Mouse (Mus musculus) CH12.LX (cell line): Measurements from ENCODE around the gene Papss2. TPM values are rescaled to one million over a fixed set of nuclear protein-coding genes. Genes with fewer than 3 reads are reported as not detected.

ENCODE experiments used
- DNase-seq: peaks from one replicate; pipeline ENCODE4 v3.0.0-alpha.2; 2013; ENCODE audit errors: extremely low read depth
- H3K27ac ChIP-seq: 2 replicates; pipeline ENCODE4 v1.5.1; 2012; ENCODE audit warnings: low read depth, mild to moderate bottlenecking, control low read depth, moderate library complexity; ENCODE audit not compliant: insufficient read depth
- H3K27me3 ChIP-seq: replicated peaks from 2 replicates; pipeline ENCODE3; 2012; ENCODE audit warnings: inconsistent platforms
- H3K36me3 ChIP-seq, 2 experiments: replicated peaks in 1 of 2; 2 replicates each; pipeline versions ENCODE3 to v1.6.1; 2012; ENCODE audit warnings: inconsistent platforms in 1 of 2, low read length in 1 of 2, mild to moderate bottlenecking in 1 of 2, mixed read lengths in 1 of 2, moderate library complexity in 1 of 2; ENCODE audit not compliant: control insufficient read depth in 1 of 2, insufficient read depth in 1 of 2
- H3K4me1 ChIP-seq, 2 experiments: 2 replicates each; pipeline ENCODE4 v1.6.1; 2012; ENCODE audit warnings: inconsistent platforms in 1 of 2, moderate library complexity in 1 of 2; ENCODE audit not compliant: insufficient read depth in 2 of 2, control insufficient read depth in 1 of 2
- H3K4me2 ChIP-seq: 2 replicates; pipeline ENCODE4 v1.6.1; 2012; ENCODE audit warnings: low read depth, mild to moderate bottlenecking, control low read depth; ENCODE audit not compliant: poor library complexity, insufficient read depth, severe bottlenecking
- H3K4me3 ChIP-seq, 3 experiments: fragments of 150-350 bp in 1 of 3; sonication (generic) in 1 of 3; replicated peaks in 1 of 3; 2 replicates each; pipeline versions ENCODE3 to v1.5.1; 2011 to 2012; ENCODE audit warnings: low read depth in 2 of 3, low read length in 2 of 3, mild to moderate bottlenecking in 2 of 3, moderate library complexity in 2 of 3, control low read depth in 1 of 3, improper control_type of control experiment in 1 of 3, inconsistent platforms in 1 of 3, mixed read lengths in 1 of 3; ENCODE audit not compliant: poor library complexity in 1 of 3
- H3K79me2 ChIP-seq: replicated peaks from 2 replicates; pipeline ENCODE4 v1.6.1; 2012; ENCODE audit warnings: mild to moderate bottlenecking, moderate library complexity; ENCODE audit not compliant: control insufficient read depth, poor library complexity, insufficient read depth, severe bottlenecking; ENCODE audit errors: extremely low read depth
- H3K9ac ChIP-seq: 2 replicates; pipeline ENCODE4 v1.6.1; 2012; ENCODE audit warnings: low read depth, mild to moderate bottlenecking, control low read depth, moderate library complexity; ENCODE audit not compliant: insufficient read depth
- H3K9me3 ChIP-seq: replicated peaks from 2 replicates; pipeline ENCODE3; 2012; ENCODE audit warnings: low read length, inconsistent platforms, mixed read lengths
- BHLHE40 ChIP-seq: IDR thresholded peaks from 2 replicates; pipeline ENCODE4 v1.6.1; 2011; ENCODE audit warnings: mild to moderate bottlenecking, low read depth, low read length, improper control_type of control experiment
- CHD1 ChIP-seq: IDR thresholded peaks from 2 replicates; pipeline ENCODE4 v1.6.1; 2012; ENCODE audit warnings: low read depth, low read length, improper control_type of control experiment, inconsistent platforms
- CHD2 ChIP-seq: IDR thresholded peaks from 2 replicates; pipeline ENCODE4 v1.6.1; 2011; ENCODE audit warnings: low read length, improper control_type of control experiment
- CTCF ChIP-seq, 2 experiments: IDR thresholded peaks in 1 of 2; conservative IDR thresholded peaks in 1 of 2; 2 replicates each; pipeline ENCODE4 v1.5.1; 2011 to 2012; ENCODE audit warnings: low read depth in 2 of 2, low read length in 2 of 2, improper control_type of control experiment in 1 of 2, inconsistent platforms in 1 of 2, mild to moderate bottlenecking in 1 of 2, moderate library complexity in 1 of 2
- E2F4 ChIP-seq: IDR thresholded peaks from 2 replicates; pipeline ENCODE4 v1.6.1; 2011; ENCODE audit warnings: low read depth, low read length, improper control_type of control experiment; ENCODE audit not compliant: insufficient replicate concordance
- ETS1 ChIP-seq: conservative IDR thresholded peaks from 2 replicates; pipeline ENCODE4 v1.6.1; 2012; ENCODE audit warnings: low read depth, mild to moderate bottlenecking, inconsistent platforms, low read length, improper control_type of control experiment, moderate library complexity
- GABPA ChIP-seq: IDR thresholded peaks from 2 replicates; pipeline ENCODE4 v1.6.1; 2012; ENCODE audit warnings: low read depth, low read length, improper control_type of control experiment, inconsistent platforms; ENCODE audit not compliant: insufficient replicate concordance
- IRF4 ChIP-seq: IDR thresholded peaks from 2 replicates; pipeline ENCODE4 v1.6.1; 2014; ENCODE audit warnings: low read depth, mild to moderate bottlenecking, inconsistent platforms, low read length, improper control_type of control experiment
- KAT2A ChIP-seq: IDR thresholded peaks from 2 replicates; pipeline ENCODE4 v1.6.1; 2012; ENCODE audit warnings: low read length, improper control_type of control experiment, inconsistent platforms; ENCODE audit not compliant: insufficient replicate concordance
- MAFK ChIP-seq: IDR thresholded peaks from 2 replicates; pipeline ENCODE4 v1.6.1; 2011; ENCODE audit warnings: low read length, improper control_type of control experiment; ENCODE audit not compliant: insufficient replicate concordance
- MAX ChIP-seq: IDR thresholded peaks from 2 replicates; pipeline ENCODE4 v1.6.1; 2011; ENCODE audit warnings: low read length, improper control_type of control experiment
- MAZ ChIP-seq: IDR thresholded peaks from 2 replicates; pipeline ENCODE4 v1.6.1; 2012; ENCODE audit warnings: low read depth, mild to moderate bottlenecking, inconsistent platforms, low read length, improper control_type of control experiment, moderate library complexity
- MEF2A ChIP-seq: IDR thresholded peaks from 2 replicates; pipeline ENCODE4 v1.6.1; 2014; ENCODE audit warnings: low read depth, mild to moderate bottlenecking, inconsistent platforms, low read length, improper control_type of control experiment, borderline replicate concordance
- NELFE ChIP-seq: IDR thresholded peaks from 2 replicates; pipeline ENCODE4 v1.6.1; 2011; ENCODE audit warnings: low read depth, low read length, improper control_type of control experiment
- RCOR1 ChIP-seq: conservative IDR thresholded peaks from 2 replicates; pipeline ENCODE4 v1.6.1; 2012; ENCODE audit warnings: low read depth, mild to moderate bottlenecking, inconsistent platforms, low read length, improper control_type of control experiment
- SMC3 ChIP-seq: IDR thresholded peaks from 2 replicates; pipeline ENCODE4 v1.6.1; 2011; ENCODE audit warnings: low read depth, low read length, improper control_type of control experiment
- TBP ChIP-seq: conservative IDR thresholded peaks from 2 replicates; pipeline ENCODE4 v1.6.1; 2011; ENCODE audit warnings: low read depth, low read length, improper control_type of control experiment
- TCF12 ChIP-seq: IDR thresholded peaks from 2 replicates; pipeline ENCODE4 v1.6.1; 2014; ENCODE audit warnings: low read depth, mild to moderate bottlenecking, inconsistent platforms, low read length, improper control_type of control experiment
- USF2 ChIP-seq: conservative IDR thresholded peaks from 2 replicates; pipeline ENCODE4 v1.6.1; 2011; ENCODE audit warnings: low read depth, low read length, improper control_type of control experiment
- ZMIZ1 ChIP-seq: IDR thresholded peaks from 2 replicates; pipeline ENCODE4 v1.6.1; 2012; ENCODE audit warnings: low read depth, mild to moderate bottlenecking, inconsistent platforms, low read length, improper control_type of control experiment
- ZNF384 ChIP-seq: IDR thresholded peaks from 2 replicates; pipeline ENCODE4 v1.6.1; 2012; ENCODE audit warnings: low read depth, low read length, improper control_type of control experiment, inconsistent platforms
- dilution Hi-C: fragments of 300-500 bp; cut with MboI; formaldehyde crosslinking; loops from 2 replicates; pipeline ENCODE4 v1.14.3; 2020; ENCODE audit warnings: low sequenced_read_pairs; ENCODE audit not compliant: extremely low pct_unique_long_range_greater_than_20kb, extremely low pct_ligation_motif_present
- in situ Hi-C: fragments of 300-500 bp; cut with MboI; formaldehyde crosslinking; loops from 3 replicates; pipeline ENCODE4 v1.14.3; 2019; ENCODE audit warnings: low sequenced_read_pairs, low pct_ligation_motif_present, low pct_unique_long_range_greater_than_20kb, mixed read lengths
- polyA plus RNA-seq: library from polyadenylated mRNA; unstranded; fragments of >175 nt; gene quantifications from 2 replicates; pipeline ENCODE4 v1.2.1, GENCODE M21; 2012; ENCODE audit warnings: low read depth; ENCODE audit not compliant: insufficient read length
- total RNA-seq, 2 experiments: library from RNA; depleted of rRNA; stranded (reverse); fragments of 300-350 nt in 1 of 2; fragments of >200 nt in 1 of 2; gene quantifications; 2 replicates each; pipeline ENCODE4 v1.2.3; 2012 to 2014

Gene Papss2
- total and polyA plus RNA-seq, 3 experiments, result 0.36 to 0.42 (median 0.39) TPM

DNA sequence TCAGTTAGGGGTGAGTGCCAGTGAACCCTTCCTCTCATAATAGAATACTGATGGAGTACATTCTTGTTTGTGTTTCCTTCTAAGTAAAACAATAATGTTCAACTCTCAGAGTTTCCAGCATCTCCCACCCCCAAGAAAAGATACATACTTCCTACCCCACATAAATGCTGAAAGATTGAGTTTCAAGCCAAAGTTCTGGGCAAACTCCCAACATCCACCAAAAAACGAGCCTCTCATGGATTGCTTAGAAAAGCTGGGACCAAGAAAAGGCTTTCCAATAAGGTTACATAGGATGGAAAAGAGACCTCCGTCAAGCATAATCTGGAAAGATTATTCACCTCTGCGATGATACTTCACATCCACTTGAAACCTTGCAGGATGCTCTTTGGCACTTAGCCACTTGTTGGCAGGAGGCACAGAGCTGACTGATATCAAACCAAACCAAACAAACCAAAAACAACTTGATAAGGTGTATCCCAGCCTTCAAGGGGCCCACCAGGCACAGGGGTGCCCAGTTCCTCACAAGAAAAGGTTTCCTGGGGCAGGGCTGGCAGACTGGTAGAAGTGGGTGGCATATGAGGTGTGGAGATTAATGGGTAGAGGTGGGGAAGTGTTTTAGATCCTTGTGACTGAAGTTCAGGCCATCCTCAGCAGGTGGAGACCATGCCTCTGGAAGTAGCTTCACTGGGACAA is 26.5 kb upstream of the Papss2 start:
- DNase-seq, result no peak
- H3K27ac ChIP-seq, result no peak overlapping the region

DNA sequence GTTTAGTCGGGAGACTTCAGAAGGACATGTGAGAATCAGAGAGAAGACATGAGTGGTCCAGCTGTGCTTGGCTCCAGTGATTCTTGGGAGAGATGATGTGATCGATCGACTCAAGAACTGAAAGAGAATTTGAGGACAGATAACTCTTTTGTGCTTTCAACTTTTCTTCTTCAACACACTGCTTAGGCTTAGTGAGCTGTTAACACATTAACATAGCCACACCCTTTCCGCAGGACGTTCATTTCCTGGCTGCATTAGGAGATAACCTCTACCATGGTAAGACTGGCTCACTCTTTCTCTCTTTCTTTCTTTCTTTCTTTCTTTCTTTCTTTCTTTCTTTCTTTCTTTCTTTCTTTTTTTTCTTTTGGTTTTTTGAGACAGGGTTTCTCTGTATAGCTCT is 25.9 kb upstream of the Papss2 start:
- no peak for DNase-seq
- dilution Hi-C loops, result no loop called here
- Histone ChIP-seq H3K9me3 (no peaks in the 10 kb centered on the region), H3K27ac (no peak overlapping the region), H3K4me2 (no peak overlapping the region), H3K4me3 (no peak overlapping the region), H3K79me2 (no peaks in the 10 kb centered on the region), H3K9ac (no peak overlapping the region), H3K27me3 (no peaks in the 10 kb centered on the region), H3K4me1 (no peaks in the 10 kb centered on the region), H3K36me3 (no peaks in the 10 kb centered on the region)
- no peak for TF ChIP-seq CHD2
- no peak for TF ChIP-seq ZMIZ1
- TF ChIP-seq IRF4, result no peak
- no peak for TF ChIP-seq NELFE
- no peak for TF ChIP-seq CTCF (conservative IDR thresholded peaks at IDR 0.05 in 1 of 2, IDR thresholded peaks at IDR 0.05 in 1 of 2; ENCODE audit: low read depth in 2 of 2, low read length in 2 of 2)
- TF ChIP-seq GABPA, result no peak
- TF ChIP-seq TCF12, result no peak
- TF ChIP-seq CHD1, result no peak
- no peak for TF ChIP-seq BHLHE40
- no peak for TF ChIP-seq RCOR1
- TF ChIP-seq SMC3, result no peak
- in situ Hi-C loops, result no loop called here

More for the DNA sequence above, 26.5 kb upstream of the Papss2 start:
- Histone ChIP-seq H3K79me2 (no peaks in the 10 kb centered on the region), H3K4me1 (no peaks in the 10 kb centered on the region), H3K36me3 (no peaks in the 10 kb centered on the region), H3K27me3 (no peaks in the 10 kb centered on the region), H3K9me3 (no peaks in the 10 kb centered on the region), H3K4me2 (no peak overlapping the region), H3K9ac (no peak overlapping the region), H3K4me3 (no peak overlapping the region)
- in situ Hi-C loops, result no loop called here
- TF ChIP-seq MAZ (no peak), MEF2A (no peak), BHLHE40 (no peak), MAFK (no peak), MAX (no peak), ZNF384 (no peak), ETS1 (no peak), TBP (no peak), E2F4 (no peak), USF2 (no peak), GABPA (no peak), KAT2A (no peak)
- dilution Hi-C loops, result no loop called here
